Mouse (Mus musculus): Measurements from ENCODE around the gene Dctd. TPM values are rescaled to one million over a fixed set of nuclear protein-coding genes. Genes with fewer than 3 reads are reported as not detected.

Dctd gene
- polyA plus RNA-seq (2012; rRNA removed): 1.6 and 2.1 TPM in 2 replicates

DNA sequence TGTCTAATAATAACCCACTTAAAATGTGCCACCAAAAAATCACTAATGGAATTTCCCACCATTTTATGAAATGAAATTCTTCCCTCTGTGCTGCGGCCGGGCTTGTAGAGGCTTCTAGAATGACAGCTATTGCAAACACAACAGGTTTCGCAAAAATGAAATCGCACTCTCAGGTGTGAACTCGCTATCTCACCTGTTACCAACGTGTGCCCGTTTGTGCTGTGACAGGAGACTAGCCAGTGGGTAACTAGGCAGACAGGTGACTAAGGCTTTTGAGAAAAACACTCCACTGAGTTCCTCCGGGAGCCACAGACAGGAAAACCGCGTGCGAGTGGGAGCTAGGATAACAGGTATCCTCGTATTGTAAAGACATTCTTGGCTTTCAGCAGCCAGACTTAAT lies at the start of gene Dctd:
Dctd (plus strand) TSS at position 301 of the 400 bp plus-strand sequence.
- no peaks in the 10 kb centered on the region for H3K27me3 ChIP-seq (ENCODE audit: control insufficient read depth, insufficient read depth, low read length)
- 89% methylated on average over 12 of the region's 12 CpGs for WGBS
- no peaks in the 10 kb centered on the region for H3K36me3 ChIP-seq (ENCODE audit: control insufficient read depth, insufficient read depth, low read length)
- no peak within 1 kb of the TSS for H3K27ac ChIP-seq (ENCODE audit: insufficient read depth, low read depth, low read length)
- H3K4me3 ChIP-seq (ENCODE audit: low read depth, low read length): no peak within 1 kb of the TSS
- H3K4me1 ChIP-seq (ENCODE audit: control insufficient read depth, insufficient read depth, insufficient read length, low read length): no peaks in the 10 kb centered on the region
- TF ChIP-seq CTCF (IDR thresholded peaks at IDR 0.05; ENCODE audit: extremely low read depth, insufficient read length, insufficient replicate concordance, low read depth, low read length) (no peak), POLR2A (IDR thresholded peaks at IDR 0.05; ENCODE audit: low read depth, low read length) (no peak)

DNA sequence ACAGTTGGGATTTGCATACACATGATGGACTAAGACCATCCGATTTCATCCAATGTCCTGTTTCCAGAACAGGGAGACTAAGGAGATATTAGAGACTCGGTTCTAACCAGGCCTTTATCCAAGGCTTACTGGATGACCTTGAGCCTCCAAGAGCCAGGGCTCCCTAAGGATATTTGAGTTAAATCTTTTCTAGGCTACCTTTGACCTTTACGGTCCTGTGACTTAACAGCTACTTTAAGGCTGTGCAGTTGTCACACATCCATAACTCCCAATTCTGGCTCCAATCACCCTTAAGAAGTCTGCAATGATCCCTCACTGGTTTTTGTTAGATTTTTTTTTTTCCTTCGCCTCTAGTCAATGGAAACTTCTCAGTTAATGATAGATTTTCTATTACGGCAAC lies 45.3 kb upstream of the Dctd start:
- H3K27ac ChIP-seq (ENCODE audit: insufficient read depth, low read depth, low read length): no peak overlapping the region

GRCm38 (mm10) chr8:48063526-48064072 lies 35.3 kb upstream of the Dctd start:
- Histone ChIP-seq H3K27ac (ENCODE audit: insufficient read depth, low read depth, low read length) (no peak overlapping the region), H3K36me3 (ENCODE audit: control insufficient read depth, insufficient read depth, low read length) (no peaks in the 10 kb centered on the region), H3K4me3 (ENCODE audit: low read depth, low read length) (no peak overlapping the region), H3K4me1 (ENCODE audit: control insufficient read depth, insufficient read depth, insufficient read length, low read length) (no peaks in the 10 kb centered on the region), H3K27me3 (ENCODE audit: control insufficient read depth, insufficient read depth, low read length) (no peaks in the 10 kb centered on the region)
- TF ChIP-seq CTCF (IDR thresholded peaks at IDR 0.05; ENCODE audit: extremely low read depth, insufficient read length, insufficient replicate concordance, low read depth, low read length) (no peak), POLR2A (IDR thresholded peaks at IDR 0.05; ENCODE audit: low read depth, low read length) (no peak)
- 85% methylated on average over 5 of the region's 5 CpGs for WGBS

More for the DNA sequence above, 45.3 kb upstream of the Dctd start:
- no peaks in the 10 kb centered on the region for H3K4me1 ChIP-seq (ENCODE audit: control insufficient read depth, insufficient read depth, insufficient read length, low read length)
- WGBS: 76% methylated on average over 5 of the region's 5 CpGs
- no peak for TF ChIP-seq CTCF (IDR thresholded peaks at IDR 0.05; ENCODE audit: extremely low read depth, insufficient read length, insufficient replicate concordance, low read depth, low read length)
- TF ChIP-seq POLR2A (IDR thresholded peaks at IDR 0.05; ENCODE audit: low read depth, low read length): no peak
- no peaks in the 10 kb centered on the region for H3K27me3 ChIP-seq (ENCODE audit: control insufficient read depth, insufficient read depth, low read length)
- no peak overlapping the region for H3K4me3 ChIP-seq (ENCODE audit: low read depth, low read length)
- no peaks in the 10 kb centered on the region for H3K36me3 ChIP-seq (ENCODE audit: control insufficient read depth, insufficient read depth, low read length)

GRCm38 (mm10) chr8:48074149-48074548 lies 24.7 kb upstream of the Dctd start:
- no peak overlapping the region for H3K27ac ChIP-seq (ENCODE audit: insufficient read depth, low read depth, low read length)
- no peaks in the 10 kb centered on the region for H3K27me3 ChIP-seq (ENCODE audit: control insufficient read depth, insufficient read depth, low read length)
- WGBS: 88% methylated on average over 2 of the region's 2 CpGs
- H3K36me3 ChIP-seq (ENCODE audit: control insufficient read depth, insufficient read depth, low read length): no peaks in the 10 kb centered on the region
- TF ChIP-seq CTCF (IDR thresholded peaks at IDR 0.05; ENCODE audit: extremely low read depth, insufficient read length, insufficient replicate concordance, low read depth, low read length) (no peak), POLR2A (IDR thresholded peaks at IDR 0.05; ENCODE audit: low read depth, low read length) (no peak)
- H3K4me3 ChIP-seq (ENCODE audit: low read depth, low read length): no peak overlapping the region
- H3K4me1 ChIP-seq (ENCODE audit: control insufficient read depth, insufficient read depth, insufficient read length, low read length): no peaks in the 10 kb centered on the region

DNA sequence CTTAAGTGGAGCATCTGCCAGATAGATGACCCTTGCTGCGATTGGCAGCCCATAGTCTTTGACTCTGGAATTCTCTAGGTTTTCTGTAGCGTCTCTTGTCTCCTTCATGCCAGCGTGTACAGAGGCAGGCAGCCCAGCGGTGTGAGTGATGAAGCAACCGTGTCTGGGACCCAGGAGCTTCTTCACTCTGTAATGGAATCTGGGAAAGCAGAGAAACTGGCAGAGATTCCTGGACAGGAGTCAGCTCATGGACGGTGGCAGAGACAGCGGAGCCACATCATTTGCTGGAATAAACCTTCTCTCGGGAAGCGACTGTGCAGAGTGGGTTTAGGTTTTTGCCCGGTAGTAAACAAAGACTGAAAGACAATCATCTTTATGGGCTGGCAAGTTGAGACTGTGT lies 16.5 kb upstream of the Dctd start:
- Histone ChIP-seq H3K27ac (ENCODE audit: insufficient read depth, low read depth, low read length) (no peak overlapping the region), H3K27me3 (ENCODE audit: control insufficient read depth, insufficient read depth, low read length) (no peaks in the 10 kb centered on the region), H3K4me3 (ENCODE audit: low read depth, low read length) (no peak overlapping the region), H3K4me1 (ENCODE audit: control insufficient read depth, insufficient read depth, insufficient read length, low read length) (no peaks in the 10 kb centered on the region), H3K36me3 (ENCODE audit: control insufficient read depth, insufficient read depth, low read length) (no peaks in the 10 kb centered on the region)
- no peak for TF ChIP-seq POLR2A (IDR thresholded peaks at IDR 0.05; ENCODE audit: low read depth, low read length)
- no peak for TF ChIP-seq CTCF (IDR thresholded peaks at IDR 0.05; ENCODE audit: extremely low read depth, insufficient read length, insufficient replicate concordance, low read depth, low read length)
- WGBS: 67% methylated on average over 10 of the region's 10 CpGs

- TF ChIP-seq CTCF (IDR thresholded peaks at IDR 0.05; ENCODE audit: extremely low read depth, insufficient read length, insufficient replicate concordance, low read depth, low read length) (no peak), POLR2A (IDR thresholded peaks at IDR 0.05; ENCODE audit: low read depth, low read length) (no peak)
- Histone ChIP-seq H3K27me3 (ENCODE audit: control insufficient read depth, insufficient read depth, low read length) (no peaks in the 10 kb centered on the region), H3K4me3 (ENCODE audit: low read depth, low read length) (no peak overlapping the region), H3K4me1 (ENCODE audit: control insufficient read depth, insufficient read depth, insufficient read length, low read length) (no peaks in the 10 kb centered on the region), H3K27ac (ENCODE audit: insufficient read depth, low read depth, low read length) (no peak overlapping the region), H3K36me3 (ENCODE audit: control insufficient read depth, insufficient read depth, low read length) (no peaks in the 10 kb centered on the region)
- whole genome bisulfite sequencing: 88% methylated on average over 8 of the region's 8 CpGs
These were observed 8.2 kb upstream of the Dctd start for GRCm38 (mm10) chr8:48090661-48091060.

GRCm38 (mm10) chr8:48095378-48095777 lies 3.5 kb upstream of the Dctd start:
- H3K4me1 ChIP-seq (ENCODE audit: control insufficient read depth, insufficient read depth, insufficient read length, low read length): no peaks in the 10 kb centered on the region
- no peak overlapping the region for H3K27ac ChIP-seq (ENCODE audit: insufficient read depth, low read depth, low read length)
- no peaks in the 10 kb centered on the region for H3K36me3 ChIP-seq (ENCODE audit: control insufficient read depth, insufficient read depth, low read length)
- WGBS: 83% methylated on average over 5 of the region's 5 CpGs
- H3K4me3 ChIP-seq (ENCODE audit: low read depth, low read length): no peak overlapping the region
- no peak for TF ChIP-seq CTCF (IDR thresholded peaks at IDR 0.05; ENCODE audit: extremely low read depth, insufficient read length, insufficient replicate concordance, low read depth, low read length)
- TF ChIP-seq POLR2A (IDR thresholded peaks at IDR 0.05; ENCODE audit: low read depth, low read length): no peak
- no peaks in the 10 kb centered on the region for H3K27me3 ChIP-seq (ENCODE audit: control insufficient read depth, insufficient read depth, low read length)
